Comparison of ENCODE assay signal across 11 mouse cellular contexts in the genomic region with DNA sequence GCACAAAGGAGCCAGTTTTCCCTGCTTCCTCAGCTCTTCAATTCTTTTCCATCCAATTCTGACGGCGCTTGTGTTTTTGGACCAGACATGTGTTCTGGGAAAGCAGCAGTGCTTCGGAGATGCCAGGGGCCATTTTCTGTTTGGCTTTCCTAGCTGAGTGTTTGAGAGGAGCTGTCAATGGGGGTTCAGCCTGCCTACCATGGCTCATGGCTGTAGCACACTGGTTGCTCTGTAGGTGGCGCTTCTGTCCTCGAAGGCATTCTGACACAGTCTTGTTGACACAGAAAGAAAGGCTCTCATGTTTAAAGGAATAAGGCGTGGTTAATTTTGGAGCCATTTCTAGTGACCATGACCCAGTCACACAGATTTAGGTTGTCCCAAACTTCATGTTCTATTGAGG. TPM values are rescaled to one million over a fixed set of nuclear protein-coding genes. Genes with fewer than 3 reads are reported as not detected.
A peak's percentile ranks its signal among the peaks of the same experiment; 100 is the strongest.
DNase-seq lines count a peak whose midpoint lies in the region; TF ChIP-seq lines count a peak whose summit lies in the region.
"Had no signal": no experiment of that assay in that cellular context is flagged by ENCODE, and none has a peak within 500 bp of the region (broad histone marks: within the 10 kb centered on the region; RNA-seq: fewer than 3 reads in every experiment).

No protein-coding gene starts in this region.

- peak; percentile 20 for DNase-seq in adrenal gland, adult 2 months
- no peak for DNase-seq in adrenal gland, postnatal 4 days (ENCODE audit: low spot score in 2 of 2)
- DNase-seq in lung, adult 2 months: no peak
- no peak for DNase-seq in lung, postnatal 4 days
- DNase-seq in splenic B cell, adult 2 months (ENCODE audit: low read depth, low spot score): peak; percentile 33
- no peak for DNase-seq in ovary, postnatal 14 days (ENCODE audit: low spot score)
- no peak for DNase-seq in kidney, adult 11 months

- H3K27ac ChIP-seq in bone marrow, adult 2 months (ENCODE audit: control insufficient read depth, insufficient read depth, low read depth, low read length, poor library complexity): no peak overlapping the region
- H3K27ac ChIP-seq: lung, embryonic 15.5 days had no signal

- no peak for TF ChIP-seq POLR2A in lung, adult 2 months (IDR thresholded peaks at IDR 0.05; ENCODE audit: borderline replicate concordance, extremely low read depth, low read depth, low read length)
- no peak for TF ChIP-seq POLR2A in bone marrow, adult 2 months (IDR thresholded peaks at IDR 0.05; ENCODE audit: borderline replicate concordance, control insufficient read depth, low read depth, low read length)

- H3K27me3 ChIP-seq in splenic B cell, adult 2 months (ENCODE audit: control insufficient read depth, insufficient read depth, low read length, poor library complexity, severe bottlenecking): no peaks in the 10 kb centered on the region
- H3K27me3 ChIP-seq: lung, embryonic 15.5 days had no signal

- H3K4me3 ChIP-seq in lung, adult 2 months (replicated peaks; ENCODE audit: extremely low read depth, low read depth, low read length): no peak overlapping the region
- no peak overlapping the region for H3K4me3 ChIP-seq in bone marrow, adult 2 months (replicated peaks; ENCODE audit: control insufficient read depth, low read depth, low read length)
- H3K4me3 ChIP-seq: lung, embryonic 15.5 days had no signal

- H3K4me1 ChIP-seq in lung, adult 2 months (ENCODE audit: control insufficient read depth, insufficient read depth, low read length): no peaks in the 10 kb centered on the region
- no peaks in the 10 kb centered on the region for H3K4me1 ChIP-seq in bone marrow, adult 2 months (ENCODE audit: control insufficient read depth, insufficient read depth, low read length)

- H3K36me3 ChIP-seq in splenic B cell, adult 2 months (ENCODE audit: control insufficient read depth, insufficient read depth, low read length, poor library complexity, severe bottlenecking): no peaks in the 10 kb centered on the region
- H3K36me3 ChIP-seq: lung, embryonic 15.5 days had no signal

- WGBS in lung, adult 2 months: 71% methylated on average over 6 of the region's 6 CpGs
- 85% methylated on average over 6 of the region's 6 CpGs for WGBS in bone marrow, adult 2 months

- peak; percentile 38 for TF ChIP-seq CTCF in lung, adult 2 months (IDR thresholded peaks at IDR 0.05; ENCODE audit: insufficient read depth, low read length)
- peak; percentile 29; the same call in 1 of the 2 replicates for TF ChIP-seq CTCF in bone marrow, adult 2 months (IDR thresholded peaks at IDR 0.05; ENCODE audit: control insufficient read depth, insufficient read depth, low read length)

RNA-seq across cellular contexts. Expression of a gene that starts 45.9 kb away (rescaled TPM):
- under 1 TPM in 1 of 2 experiments, not detected in 1; 0.29 TPM for total RNA-seq in adrenal gland, adult 2 months (2021)
- polyA plus RNA-seq in adrenal gland, adult 2 months (2012; rRNA removed): 0.02 TPM in 1 of 2 replicates, not detected in the other
- under 1 TPM; 0.45 to 0.82 TPM for total RNA-seq in adrenal gland, postnatal 4 days (2021)
- 0.05 TPM in 1 of 2 replicates, not detected in the other for polyA plus RNA-seq in lung, adult 2 months (2012; rRNA removed)
- not detected in 2 replicates for polyA plus RNA-seq in bone marrow, adult 2 months (2011; ENCODE audit: insufficient read depth, insufficient read length, low replicate concordance, missing spikeins)
- polyA plus RNA-seq: gonadal fat pad, adult 2 months; large intestine, adult 2 months had no signal

Comparison
In these comparisons a context has a peak if more than half of its experiments do, and no peak if none do; other contexts are left out.
1. DNase-seq: peak in adrenal gland, adult 2 months (single experiment) and splenic B cell, adult 2 months (single experiment); none in adrenal gland, postnatal 4 days (0 of 2), lung, adult 2 months (single experiment), lung, postnatal 4 days (0 of 2), ovary, postnatal 14 days (single experiment) and kidney, adult 11 months (single experiment).